Mouse (Mus musculus): ENCODE data around the gene Atg4a-ps. TPM values are rescaled to one million over a fixed set of nuclear protein-coding genes. Genes with fewer than 3 reads are reported as not detected.

Atg4a-ps gene
- polyA plus RNA-seq, 1 experiment from 2014 or later = 0.20 TPM

DNA sequence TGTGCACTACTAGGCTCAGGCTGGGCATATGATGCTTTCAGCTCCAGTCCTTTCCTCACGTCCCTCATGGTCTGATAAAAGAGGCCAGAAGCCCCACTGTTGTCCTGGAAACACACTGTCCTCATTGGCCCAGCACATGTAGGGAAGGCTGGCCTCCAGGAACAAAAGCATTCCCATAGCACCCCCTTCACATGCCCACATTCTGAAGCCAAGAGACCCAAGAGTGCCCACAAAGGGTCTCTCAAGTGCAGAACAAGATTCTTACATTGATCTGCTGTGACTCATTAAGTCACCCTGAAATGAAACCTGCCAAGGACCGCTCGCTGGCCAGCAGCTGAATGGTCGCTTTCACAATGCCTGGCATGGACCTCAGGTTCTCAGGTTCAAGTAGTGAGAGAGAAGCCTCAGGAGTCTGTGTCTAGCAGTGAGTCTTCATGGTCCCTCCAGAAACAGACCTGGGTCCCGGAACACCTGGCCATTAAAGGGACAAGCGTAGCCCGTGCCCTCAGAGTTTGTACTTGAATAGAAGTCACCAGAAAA is 50.5 kb downstream of the Atg4a-ps start:
- Histone ChIP-seq H3K4me1 (peaks cover 14% of the 10 kb centered on the region), H3K36me3 (replicated peaks) (no peaks in the 10 kb centered on the region), H3K9me3 (no peaks in the 10 kb centered on the region), H3K4me3 (no peak overlapping the region), H3K27me3 (replicated peaks; ENCODE audit: low read depth, poor library complexity, severe bottlenecking) (0 out of 2 replicates have a peak, but pooled peaks cover 4% of the 10 kb centered on the region), H3K27ac (replicated peaks) (no peak overlapping the region)
- no peak for DNase-seq (ENCODE audit: low spot score)
- 85% methylated on average over 7 of the region's 7 CpGs for WGBS

Small RNA genes lying within 50 kb of the gene (microRNA-seq; reads per million reads assigned to microRNA genes)
- gene Gm25325 = not detected

Other genes with a start within 250 kb of the Atg4a-ps start
- gene Syt6, start 70.8 kb downstream of the Atg4a-ps start, polyA plus RNA-seq (2016; fragmentation: Nextera tagmentation; extraction: Ambion mirVana) = 2.3 and 4.8 TPM in 2 replicates
- gene Olfml3, start 91.9 kb upstream of the Atg4a-ps start, polyA plus RNA-seq (2016; fragmentation: Nextera tagmentation; extraction: Ambion mirVana) = 12.5 and 12.9 TPM in 2 replicates
- gene Gm10964, start 93.3 kb upstream of the Atg4a-ps start, polyA plus RNA-seq (2016; fragmentation: Nextera tagmentation; extraction: Ambion mirVana) = not detected in 2 replicates
- gene Hipk1, start 145.5 kb upstream of the Atg4a-ps start, polyA plus RNA-seq (2016; fragmentation: Nextera tagmentation; extraction: Ambion mirVana) = 9.9 TPM in 2 replicates
- gene Dclre1b, start 163.4 kb upstream of the Atg4a-ps start, polyA plus RNA-seq (2016; fragmentation: Nextera tagmentation; extraction: Ambion mirVana) = 36.4 and 41.5 TPM in 2 replicates
- gene Ap4b1, start 163.5 kb upstream of the Atg4a-ps start, polyA plus RNA-seq (2016; fragmentation: Nextera tagmentation; extraction: Ambion mirVana) = 20.4 and 22.7 TPM in 2 replicates
- 0.16 TPM in 1 of 2 replicates, not detected in the other for gene Gm43064, start 163.5 kb upstream of the Atg4a-ps start, polyA plus RNA-seq (2016; fragmentation: Nextera tagmentation; extraction: Ambion mirVana)
- gene Bcl2l15, start 186.5 kb upstream of the Atg4a-ps start, polyA plus RNA-seq (2016; fragmentation: Nextera tagmentation; extraction: Ambion mirVana) = 0.24 and 0.42 TPM in 2 replicates
- 0.11 and 0.33 TPM in 2 replicates for gene Ptpn22, start 213.7 kb upstream of the Atg4a-ps start, polyA plus RNA-seq (2016; fragmentation: Nextera tagmentation; extraction: Ambion mirVana)